Mouse (Mus musculus): ENCODE measurements around the gene Cks1b. TPM values are rescaled to one million over a fixed set of nuclear protein-coding genes. Genes with fewer than 3 reads are reported as not detected.
"Not testable (repeated sequence)": the region's sequence is repeated elsewhere in the genome, so short reads cannot be mapped to it uniquely, and the experiment has no call there.

The Cks1b gene
- polyA plus RNA-seq, 1 experiment from 2014 or later: 310 TPM

GRCm38 (mm10) chr3:89440691-89441090, 22.5 kb upstream of the Cks1b start:
- Histone ChIP-seq H3K27ac (no peak overlapping the region), H3K4me2 (no peak overlapping the region), H3K4me3 (no peak overlapping the region), H3K36me3 (peaks cover 12% of the 10 kb centered on the region), H3K9me3 (replicated peaks) (no peaks in the 10 kb centered on the region), H3K4me1 (peaks cover 24% of the 10 kb centered on the region), H3K9ac (no peak overlapping the region), H3K27me3 (replicated peaks) (no peaks in the 10 kb centered on the region)
- 84% methylated on average over 2 of the region's 2 CpGs for WGBS (ENCODE audit: insufficient replicate concordance)
- ATAC-seq: no peak

- peak overlapping the region; percentile 65; the same call in 1 of the 2 replicates for H3K27ac ChIP-seq
- 24% methylated on average over 5 of the region's 5 CpGs for WGBS (ENCODE audit: insufficient replicate concordance)
- peaks cover 36% of the 10 kb centered on the region for H3K4me1 ChIP-seq
- H3K9me3 ChIP-seq (replicated peaks): no peaks in the 10 kb centered on the region
- peak overlapping the region; percentile 71 for H3K9ac ChIP-seq
- H3K4me2 ChIP-seq: peak overlapping the region; percentile 83
- H3K4me3 ChIP-seq: peak overlapping the region; percentile 64
- no peak for ATAC-seq
- no peaks in the 10 kb centered on the region for H3K27me3 ChIP-seq (replicated peaks)
- peaks cover 31% of the 10 kb centered on the region for H3K36me3 ChIP-seq
Measured at GRCm38 (mm10) chr3:89437269-89437668, 19.1 kb upstream of the Cks1b start.

- H3K27ac ChIP-seq: peak within 1 kb of the TSS; percentile 65; the same call in 1 of the 2 replicates
- WGBS (ENCODE audit: insufficient replicate concordance): 4% methylated on average over 16 of the region's 16 CpGs
- peak within 1 kb of the TSS; percentile 64 for H3K4me3 ChIP-seq
- peak within 1 kb of the TSS; percentile 83 for H3K4me2 ChIP-seq
- H3K27me3 ChIP-seq (replicated peaks): no peaks in the 10 kb centered on the region
- H3K36me3 ChIP-seq: peaks cover 37% of the 10 kb centered on the region
- ATAC-seq: peak; percentile 81
- H3K9ac ChIP-seq: peak within 1 kb of the TSS; percentile 71
- peaks cover 44% of the 10 kb centered on the region for H3K4me1 ChIP-seq
- H3K9me3 ChIP-seq (replicated peaks): no peaks in the 10 kb centered on the region
Measured at GRCm38 (mm10) chr3:89436176-89437113, 18.3 kb upstream of the Cks1b start, which contains the start of gene Pbxip1. TSS of gene Pbxip1 (plus strand) at chr3:89436706.

GRCm38 (mm10) chr3:89435041-89435440, 16.9 kb upstream of the Cks1b start:
- H3K9ac ChIP-seq: no peak overlapping the region
- peak overlapping the region; percentile 28; the same call in 1 of the 2 replicates for H3K27ac ChIP-seq
- H3K36me3 ChIP-seq: peaks cover 38% of the 10 kb centered on the region
- ATAC-seq: no peak
- H3K4me3 ChIP-seq: no peak overlapping the region
- H3K27me3 ChIP-seq (replicated peaks): no peaks in the 10 kb centered on the region
- no peak overlapping the region for H3K4me2 ChIP-seq
- 86% methylated on average over 7 of the region's 7 CpGs for WGBS (ENCODE audit: insufficient replicate concordance)
- no peaks in the 10 kb centered on the region for H3K9me3 ChIP-seq (replicated peaks)
- H3K4me1 ChIP-seq: peaks cover 54% of the 10 kb centered on the region

GRCm38 (mm10) chr3:89434532-89434931, 16.3 kb upstream of the Cks1b start:
- Histone ChIP-seq H3K9me3 (replicated peaks) (no peaks in the 10 kb centered on the region), H3K4me2 (no peak overlapping the region), H3K27me3 (replicated peaks) (no peaks in the 10 kb centered on the region), H3K36me3 (peaks cover 38% of the 10 kb centered on the region), H3K9ac (no peak overlapping the region), H3K4me3 (no peak overlapping the region), H3K4me1 (peaks cover 59% of the 10 kb centered on the region), H3K27ac (peak overlapping the region; percentile 28; the same call in 1 of the 2 replicates)
- ATAC-seq: no peak
- 73% methylated on average over 11 of the region's 11 CpGs for WGBS (ENCODE audit: insufficient replicate concordance)

GRCm38 (mm10) chr3:89432606-89433005, 14.4 kb upstream of the Cks1b start:
- peaks cover 53% of the 10 kb centered on the region for H3K4me1 ChIP-seq
- 80% methylated on average over 8 of the region's 8 CpGs for WGBS (ENCODE audit: insufficient replicate concordance)
- no peak for ATAC-seq

GRCm38 (mm10) chr3:89430171-89431159, 12.3 kb upstream of the Cks1b start, which contains the start of gene Pygo2:
TSS of gene Pygo2 (plus strand) at chr3:89430214.
- no peaks in the 10 kb centered on the region for H3K9me3 ChIP-seq (replicated peaks)
- ATAC-seq: peak; percentile 95
- peak within 1 kb of the TSS; percentile 95 for H3K4me2 ChIP-seq
- H3K36me3 ChIP-seq: peaks cover 74% of the 10 kb centered on the region
- peaks cover 55% of the 10 kb centered on the region for H3K4me1 ChIP-seq
- H3K9ac ChIP-seq: peak within 1 kb of the TSS; percentile 94
- no peaks in the 10 kb centered on the region for H3K27me3 ChIP-seq (replicated peaks)
- peak within 1 kb of the TSS; percentile 89 for H3K27ac ChIP-seq
- H3K4me3 ChIP-seq: peak within 1 kb of the TSS; percentile 94
- 2% methylated on average over 68 of the region's 68 CpGs for WGBS (ENCODE audit: insufficient replicate concordance)

More at GRCm38 (mm10) chr3:89432606-89433005, 14.4 kb upstream of the Cks1b start:
- Histone ChIP-seq H3K9me3 (replicated peaks) (no peaks in the 10 kb centered on the region), H3K4me3 (no peak overlapping the region), H3K36me3 (peaks cover 53% of the 10 kb centered on the region), H3K27ac (no peak overlapping the region), H3K4me2 (no peak overlapping the region), H3K27me3 (replicated peaks) (no peaks in the 10 kb centered on the region), H3K9ac (no peak overlapping the region)

- ATAC-seq; H3K9ac ChIP-seq; H3K27me3 ChIP-seq (replicated peaks); H3K4me3 ChIP-seq; H3K4me2 ChIP-seq; H3K27ac ChIP-seq; H3K9me3 ChIP-seq (replicated peaks): not testable (repeated sequence)
- WGBS (ENCODE audit: insufficient replicate concordance): 90% methylated on average over 7 of the region's 7 CpGs
- Histone ChIP-seq H3K36me3 (peaks cover 75% of the 10 kb centered on the region), H3K4me1 (peaks cover 61% of the 10 kb centered on the region)
Measured at GRCm38 (mm10) chr3:89429021-89429420, 10.8 kb upstream of the Cks1b start.

GRCm38 (mm10) chr3:89425876-89426275, 7.7 kb upstream of the Cks1b start:
- H3K27me3 ChIP-seq (replicated peaks): no peaks in the 10 kb centered on the region
- H3K4me2 ChIP-seq: peak overlapping the region; percentile 97
- peak overlapping the region; percentile 65 for H3K9ac ChIP-seq
- H3K9me3 ChIP-seq (replicated peaks): no peaks in the 10 kb centered on the region
- H3K4me1 ChIP-seq: peaks cover 76% of the 10 kb centered on the region
- H3K36me3 ChIP-seq: peaks cover 65% of the 10 kb centered on the region
- WGBS (ENCODE audit: insufficient replicate concordance): 22% methylated on average over 4 of the region's 4 CpGs
- 0 out of 2 replicates have a peak, but pooled peaks have one; percentile 8 for ATAC-seq
- peak overlapping the region; percentile 89 for H3K27ac ChIP-seq
- H3K4me3 ChIP-seq: peak overlapping the region; percentile 42

- peak overlapping the region; percentile 97 for H3K4me2 ChIP-seq
- H3K9ac ChIP-seq: peak overlapping the region; percentile 65
- no peak for ATAC-seq
- no peaks in the 10 kb centered on the region for H3K9me3 ChIP-seq (replicated peaks)
- peak overlapping the region; percentile 42 for H3K4me3 ChIP-seq
- H3K4me1 ChIP-seq: peaks cover 79% of the 10 kb centered on the region
- peaks cover 65% of the 10 kb centered on the region for H3K36me3 ChIP-seq
- no peaks in the 10 kb centered on the region for H3K27me3 ChIP-seq (replicated peaks)
- H3K27ac ChIP-seq: peak overlapping the region; percentile 89
- WGBS (ENCODE audit: insufficient replicate concordance): 61% methylated on average over 5 of the region's 5 CpGs
Measured at GRCm38 (mm10) chr3:89425141-89425525, 7.0 kb upstream of the Cks1b start.

- 57% methylated on average over 5 of the region's 5 CpGs for WGBS (ENCODE audit: insufficient replicate concordance)
- Histone ChIP-seq H3K9me3 (replicated peaks) (no peaks in the 10 kb centered on the region), H3K4me2 (peak overlapping the region; percentile 97), H3K27ac (peak overlapping the region; percentile 89), H3K9ac (peak overlapping the region; percentile 37; the same call in 1 of the 2 replicates), H3K27me3 (replicated peaks) (no peaks in the 10 kb centered on the region), H3K4me3 (peak overlapping the region; percentile 42; the same call in 1 of the 2 replicates), H3K36me3 (peaks cover 65% of the 10 kb centered on the region), H3K4me1 (peaks cover 79% of the 10 kb centered on the region)
- ATAC-seq: peak; percentile 52
Measured at GRCm38 (mm10) chr3:89424416-89425140, 6.4 kb upstream of the Cks1b start.
